Mouse (Mus musculus) olfactory bulb, adult 2 months (tissue): Measurements from ENCODE around the gene A030005K14Rik.

Experiments used
- CTCF ChIP-seq: fragments of 200-500 bp; IDR thresholded peaks from 2 replicates; pipeline ENCODE4 v1.5.1; 2012; ENCODE audit warnings: low read depth, mild to moderate bottlenecking, low read length, moderate library complexity; ENCODE audit not compliant: insufficient read depth
- POLR2A ChIP-seq: fragments of 200-500 bp; IDR thresholded peaks from 2 replicates; pipeline ENCODE4 v1.6.1; 2012; ENCODE audit warnings: mild to moderate bottlenecking, low read depth, low read length, moderate library complexity; ENCODE audit not compliant: insufficient read depth

DNA sequence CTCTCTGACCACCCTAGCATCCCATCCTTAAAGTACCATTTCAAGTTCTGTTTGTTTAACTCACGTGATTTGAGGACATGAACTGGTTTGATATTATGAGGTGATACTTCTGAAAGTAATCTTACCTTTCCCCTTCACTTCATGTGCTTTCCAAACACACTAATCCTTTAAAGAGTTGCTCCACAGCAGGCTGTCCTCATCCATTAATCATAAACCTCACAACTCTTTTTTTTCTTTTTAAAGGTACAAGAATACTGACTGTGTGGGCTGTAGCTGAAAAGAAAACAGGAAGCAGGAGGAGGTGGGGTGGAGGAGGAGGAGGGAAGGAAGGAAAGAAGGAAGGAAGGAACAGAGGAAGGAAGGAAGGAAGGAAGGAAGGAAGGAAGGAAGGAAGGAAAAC lies 27.2 kb downstream of the A030005K14Rik start:
- TF ChIP-seq CTCF = no peak
- no peak for TF ChIP-seq POLR2A
